Mouse (Mus musculus) small intestine, adult 2 months (tissue): ENCODE results near the gene Arhgap4. TPM values are rescaled to one million over a fixed set of nuclear protein-coding genes. Genes with fewer than 3 reads are reported as not detected.

Experiments
- H3K27ac ChIP-seq: fragments of 200-500 bp; 2 replicates; pipeline ENCODE4 v1.5.1; 2012; ENCODE audit warnings: low read depth, low read length, control low read depth, inconsistent platforms; ENCODE audit not compliant: insufficient read depth
- H3K27me3 ChIP-seq: fragments of 200-500 bp; 2 replicates; pipeline ENCODE4 v1.6.1; 2012; ENCODE audit warnings: mild to moderate bottlenecking, moderate library complexity, low read length, inconsistent platforms; ENCODE audit not compliant: control insufficient read depth, insufficient read depth
- H3K36me3 ChIP-seq: fragments of 200-500 bp; 2 replicates; pipeline ENCODE4 v1.6.1; 2012; ENCODE audit warnings: mild to moderate bottlenecking, low read length, control low read depth, inconsistent platforms; ENCODE audit not compliant: control insufficient read depth, insufficient read depth
- H3K4me1 ChIP-seq: fragments of 200-500 bp; 2 replicates; pipeline ENCODE4 v1.6.1; 2012; ENCODE audit warnings: low read length, inconsistent platforms, mixed read lengths; ENCODE audit not compliant: control insufficient read depth, insufficient read depth, insufficient read length
- H3K4me3 ChIP-seq: fragments of 200-500 bp; 2 replicates; pipeline ENCODE4 v1.5.1; 2012; ENCODE audit warnings: low read depth, mild to moderate bottlenecking, control low read depth, inconsistent platforms, low read length, moderate library complexity
- CTCF ChIP-seq: fragments of 200-500 bp; IDR thresholded peaks from 2 replicates; pipeline ENCODE4 v1.5.1; 2012; ENCODE audit warnings: low read depth, mild to moderate bottlenecking, control low read depth, inconsistent platforms, low read length, moderate library complexity, mixed read lengths; ENCODE audit not compliant: insufficient replicate concordance, insufficient read length; ENCODE audit errors: extremely low read depth
- POLR2A ChIP-seq: fragments of 200-500 bp; IDR thresholded peaks from 2 replicates; pipeline ENCODE4 v1.6.1; 2012; ENCODE audit warnings: low read depth, mild to moderate bottlenecking, control low read depth, inconsistent platforms, low read length, moderate library complexity
- WGBS: fragments of 180-500 bp; shearing (Covaris S2); methylation state at CpG from one replicate; pipeline ENCODE4 v1.1.7; 2018; 5-methylcytosine and 5-hydroxymethylcytosine counted together
- polyA plus RNA-seq: library from polyadenylated mRNA; depleted of rRNA; stranded (reverse); fragments of >200 nt; gene quantifications from 2 replicates; pipeline ENCODE4 v1.2.3, GENCODE M21; 2012

Arhgap4 gene
- polyA plus RNA-seq, 1 experiment = 16.7 TPM

DNA sequence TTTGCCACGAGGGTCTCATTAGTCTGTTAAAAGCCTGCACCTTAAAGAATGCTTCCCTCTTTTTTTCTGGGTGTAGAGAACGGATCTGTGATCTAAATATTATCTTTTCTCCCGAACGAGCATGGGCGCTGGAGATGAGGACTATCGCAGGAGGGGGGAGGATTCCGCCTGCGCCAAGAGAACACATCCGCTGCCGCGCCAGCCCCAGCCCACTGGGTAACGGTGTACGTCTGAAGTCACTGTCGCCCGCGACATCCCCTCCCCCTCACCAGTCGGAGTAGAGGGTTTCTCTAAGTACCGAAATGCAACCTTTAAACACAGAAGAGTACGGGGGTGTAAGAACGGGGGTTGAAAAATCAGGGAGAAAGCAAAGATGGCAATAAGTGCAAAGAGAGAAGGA, 43.6 kb upstream of the Arhgap4 start:
- no peak for TF ChIP-seq CTCF
- no peak for TF ChIP-seq POLR2A
- Histone ChIP-seq H3K27me3 (no peaks in the 10 kb centered on the region), H3K27ac (peak overlapping the region; percentile 99), H3K4me1 (peaks cover 9% of the 10 kb centered on the region; the same call in 1 of the 2 replicates), H3K4me3 (peak overlapping the region; percentile 100), H3K36me3 (no peaks in the 10 kb centered on the region; the same call in none of the 2 replicates)
- 7% methylated on average over 20 of the region's 20 CpGs for WGBS

DNA sequence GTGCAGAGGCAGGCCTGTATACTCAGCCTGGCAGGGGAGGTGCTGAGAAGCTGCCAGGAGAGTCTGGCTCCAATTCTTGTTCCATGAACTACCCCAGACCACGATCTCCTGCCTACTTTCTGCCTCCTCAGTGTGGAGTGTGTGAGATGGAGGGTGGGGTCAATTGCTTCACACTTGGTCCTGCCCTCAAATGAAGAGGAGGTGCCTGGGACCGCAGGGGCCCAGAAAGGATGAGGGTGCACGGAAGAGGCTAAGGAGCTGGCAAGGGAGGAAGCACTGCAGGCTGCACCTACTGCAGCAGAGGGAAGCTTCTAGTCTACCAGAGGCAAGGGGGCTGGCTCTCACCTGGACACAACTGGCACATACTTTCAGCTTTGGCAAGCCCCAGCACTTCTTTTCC, 42.7 kb upstream of the Arhgap4 start:
- H3K4me3 ChIP-seq = peak overlapping the region; percentile 100
- TF ChIP-seq POLR2A = no peak
- TF ChIP-seq CTCF = no peak
- H3K27ac ChIP-seq = 0 out of 2 replicates have a peak overlapping the region, but pooled peaks have one; percentile 99
- WGBS = 15% methylated on average over 3 of the region's 3 CpGs
- H3K36me3 ChIP-seq = no peaks in the 10 kb centered on the region; the same call in none of the 2 replicates
- peaks cover 9% of the 10 kb centered on the region; the same call in 1 of the 2 replicates for H3K4me1 ChIP-seq
- H3K27me3 ChIP-seq = no peaks in the 10 kb centered on the region

DNA sequence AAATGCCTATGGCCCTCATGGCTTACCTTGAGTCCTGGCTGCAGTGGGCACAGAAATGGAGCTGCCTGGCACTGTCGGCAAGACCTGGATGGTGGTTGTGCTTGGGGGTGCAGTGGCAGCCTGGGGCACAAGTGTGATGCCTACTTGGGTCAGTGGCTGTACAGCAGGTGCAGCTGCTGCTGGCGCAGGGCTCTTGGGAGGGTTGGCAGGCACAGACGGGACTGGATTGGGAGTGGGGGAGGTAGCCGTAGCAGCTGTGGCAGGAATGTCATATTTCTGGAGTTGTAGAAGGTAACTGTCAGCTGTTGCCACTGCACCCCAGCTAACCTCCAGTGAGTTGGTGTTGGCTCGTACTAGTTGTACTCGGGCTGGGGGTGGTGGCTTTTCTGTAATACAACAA, 33.3 kb upstream of the Arhgap4 start:
- no peaks in the 10 kb centered on the region for H3K27me3 ChIP-seq
- peaks cover 3% of the 10 kb centered on the region; the same call in 1 of the 2 replicates for H3K4me1 ChIP-seq
- peaks cover 71% of the 10 kb centered on the region for H3K36me3 ChIP-seq
- 92% methylated on average over 6 of the region's 6 CpGs for WGBS
- TF ChIP-seq POLR2A (no peak), CTCF (no peak)
- no peak overlapping the region for H3K4me3 ChIP-seq
- H3K27ac ChIP-seq = no peak overlapping the region

DNA sequence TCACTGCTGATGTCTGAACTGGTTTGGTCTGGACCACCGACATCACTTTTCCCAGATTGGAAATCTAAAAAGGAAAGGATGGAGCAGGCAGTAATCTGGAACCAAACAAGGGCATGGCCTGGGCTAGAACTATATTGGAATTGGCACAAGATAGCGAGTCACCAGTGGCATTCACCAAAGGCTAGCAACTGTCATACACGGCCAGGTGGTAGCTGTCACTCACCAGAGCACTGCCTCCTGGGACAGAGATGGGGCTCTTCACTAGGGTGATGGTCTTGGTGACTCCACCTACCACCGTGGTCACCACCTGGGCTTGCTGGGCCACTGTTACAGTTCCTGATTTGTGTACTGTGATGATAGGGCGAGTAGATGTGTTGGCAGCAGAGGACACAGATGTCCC, 30.9 kb upstream of the Arhgap4 start:
- H3K4me1 ChIP-seq = no peaks in the 10 kb centered on the region
- 92% methylated on average over 5 of the region's 5 CpGs for WGBS
- H3K27ac ChIP-seq = no peak overlapping the region
- no peak for TF ChIP-seq CTCF
- TF ChIP-seq POLR2A = no peak
- H3K36me3 ChIP-seq = peaks cover 83% of the 10 kb centered on the region
- H3K27me3 ChIP-seq = no peaks in the 10 kb centered on the region
- H3K4me3 ChIP-seq = no peak overlapping the region

DNA sequence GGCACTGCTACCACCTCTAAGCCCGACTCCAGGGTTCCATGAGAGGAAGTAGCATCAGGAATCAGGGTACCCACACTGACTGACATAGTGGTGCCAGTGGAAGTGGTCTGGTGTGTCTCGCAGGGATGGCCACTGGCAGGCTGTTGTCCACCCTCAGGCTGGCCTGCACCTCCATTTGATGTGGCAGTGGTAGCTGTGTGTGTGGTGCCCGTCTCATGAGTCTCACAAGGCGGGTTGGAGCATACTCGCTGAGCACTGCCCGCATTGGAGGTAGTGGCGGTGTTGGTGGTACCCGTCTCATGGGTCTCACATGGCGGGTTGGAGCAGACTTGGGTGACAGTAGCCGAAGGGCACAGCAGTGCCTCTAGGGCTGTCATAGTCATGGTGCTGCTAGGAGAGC, 27.7 kb upstream of the Arhgap4 start:
- no peak for TF ChIP-seq POLR2A
- no peak for TF ChIP-seq CTCF
- WGBS = 86% methylated on average over 10 of the region's 10 CpGs
- Histone ChIP-seq H3K36me3 (peaks cover 91% of the 10 kb centered on the region), H3K27me3 (no peaks in the 10 kb centered on the region), H3K27ac (no peak overlapping the region), H3K4me1 (no peaks in the 10 kb centered on the region), H3K4me3 (no peak overlapping the region)

DNA sequence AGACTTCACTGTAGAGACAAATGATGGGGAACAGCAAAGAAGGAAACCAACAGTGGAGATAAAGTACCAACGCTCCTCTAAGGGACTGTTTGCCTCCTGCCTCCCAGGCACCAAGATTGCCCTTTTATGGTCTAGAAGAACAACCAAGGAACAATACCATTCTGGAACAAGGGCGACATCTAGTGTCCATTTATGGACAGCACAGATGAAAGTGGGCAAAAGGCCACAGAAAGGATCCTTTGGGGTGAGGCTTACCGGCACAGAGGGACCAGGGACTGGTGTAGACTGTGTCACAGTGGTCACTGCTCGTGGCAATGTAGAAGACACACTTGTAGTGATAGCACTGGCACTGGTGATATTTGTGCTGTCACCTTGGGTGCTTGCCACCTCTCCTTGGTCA, 27.0 kb upstream of the Arhgap4 start:
- Histone ChIP-seq H3K4me1 (no peaks in the 10 kb centered on the region), H3K36me3 (peaks cover 92% of the 10 kb centered on the region), H3K27ac (no peak overlapping the region), H3K4me3 (no peak overlapping the region), H3K27me3 (no peaks in the 10 kb centered on the region)
- TF ChIP-seq POLR2A = no peak
- TF ChIP-seq CTCF = peak; percentile 45; the same call in 1 of the 2 replicates
- 9% methylated on average over 4 of the region's 4 CpGs for WGBS

DNA sequence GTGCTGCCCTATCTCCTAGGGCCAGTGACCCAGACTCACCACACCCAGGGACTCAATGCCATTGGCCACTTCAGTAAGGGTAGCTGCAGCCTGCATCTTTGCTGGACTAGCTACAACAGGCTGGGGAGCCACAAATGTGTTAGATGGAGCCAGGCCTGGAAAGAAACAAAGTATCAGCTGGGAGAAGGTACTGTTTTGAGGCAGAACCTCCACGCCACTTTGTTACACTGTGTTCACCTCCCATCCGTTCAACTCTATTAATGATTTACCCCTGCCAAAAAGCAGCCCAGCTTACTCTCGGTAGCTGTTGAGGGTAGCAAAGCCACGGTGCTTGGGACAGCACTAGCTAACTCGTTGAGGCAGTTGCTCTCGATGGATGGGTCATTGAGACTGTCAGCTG, 25.2 kb upstream of the Arhgap4 start:
- no peak overlapping the region for H3K4me3 ChIP-seq
- H3K27me3 ChIP-seq = no peaks in the 10 kb centered on the region
- H3K36me3 ChIP-seq = peaks cover 87% of the 10 kb centered on the region
- 71% methylated on average over 6 of the region's 6 CpGs for WGBS
- TF ChIP-seq POLR2A = no peak
- no peak for TF ChIP-seq CTCF
- H3K27ac ChIP-seq = no peak overlapping the region
- no peaks in the 10 kb centered on the region for H3K4me1 ChIP-seq
